Mouse (Mus musculus): ENCODE data around the gene Rpl22.

DNA sequence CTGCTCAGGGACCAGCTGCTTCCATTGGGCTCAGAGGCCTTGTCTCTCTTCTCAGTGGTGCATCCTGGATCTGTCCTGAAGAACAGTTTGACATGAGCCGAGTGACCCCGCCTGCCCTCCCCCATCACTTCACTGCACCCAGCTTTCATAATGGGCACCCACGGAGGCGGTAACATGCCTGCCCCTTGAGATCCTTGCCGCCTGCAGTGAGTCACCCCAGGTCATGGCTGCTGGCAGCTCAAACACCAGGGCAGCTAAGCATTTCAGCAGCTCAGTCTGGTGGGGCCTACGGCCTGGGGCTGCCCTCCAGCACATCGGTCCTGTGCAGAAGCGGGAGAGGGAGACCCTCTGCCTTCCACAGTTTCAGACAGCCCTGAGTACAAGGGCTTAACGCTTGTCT, 18.0 kb upstream of the Rpl22 start:
- TF ChIP-seq CTCF (IDR thresholded peaks at IDR 0.05; ENCODE audit: low read depth): no peak
- no peak for TF ChIP-seq EP300 (optimal IDR thresholded peaks at IDR 0.05)
